Mouse (Mus musculus): ENCODE measurements around the gene Rell1. TPM values are rescaled to one million over a fixed set of nuclear protein-coding genes. Genes with fewer than 3 reads are reported as not detected.

The Rell1 gene
- polyA plus RNA-seq, 1 experiment from 2014 or later = 8.9 TPM

- peaks cover 5% of the 10 kb centered on the region; the same call in 1 of the 2 replicates for H3K4me1 ChIP-seq
- H3K36me3 ChIP-seq (replicated peaks) = no peaks in the 10 kb centered on the region
- H3K9me3 ChIP-seq = no peaks in the 10 kb centered on the region
- H3K27me3 ChIP-seq (replicated peaks) = no peaks in the 10 kb centered on the region
- ATAC-seq (replicated peaks) = no peak
- no peak overlapping the region for H3K27ac ChIP-seq
- no peak overlapping the region for H3K4me2 ChIP-seq
- H3K9ac ChIP-seq = no peak overlapping the region
- WGBS = 24% methylated on average over 3 of the region's 3 CpGs
- no peak overlapping the region for H3K4me3 ChIP-seq
Measured at GRCm38 (mm10) chr5:63949195-63949594, 19.5 kb downstream of the Rell1 start.

DNA sequence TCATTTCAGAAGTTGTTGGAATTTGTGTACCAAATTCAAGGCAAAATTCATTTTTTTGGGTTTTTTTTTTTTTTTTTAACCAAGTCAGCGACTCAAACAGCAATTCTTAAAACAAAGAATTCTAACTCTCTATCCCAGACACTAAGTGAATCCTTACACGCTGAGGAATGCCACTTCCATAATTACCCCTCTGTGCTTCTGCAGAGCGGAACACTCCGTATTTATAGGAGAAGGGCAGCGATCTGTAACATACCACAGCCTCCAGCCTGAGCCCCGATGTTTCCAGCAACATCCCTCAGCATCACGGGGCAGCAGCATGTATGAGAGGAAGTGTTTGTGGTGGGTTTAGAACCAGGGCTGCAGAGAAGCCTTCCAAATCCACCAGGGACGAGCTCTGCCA lies 21.2 kb downstream of the Rell1 start:
- H3K9ac ChIP-seq = no peak overlapping the region
- ATAC-seq (replicated peaks) = no peak
- no peak overlapping the region for H3K27ac ChIP-seq
- no peaks in the 10 kb centered on the region for H3K9me3 ChIP-seq
- H3K27me3 ChIP-seq (replicated peaks) = no peaks in the 10 kb centered on the region
- H3K36me3 ChIP-seq (replicated peaks) = no peaks in the 10 kb centered on the region
- H3K4me3 ChIP-seq = no peak overlapping the region
- WGBS = 51% methylated on average over 8 of the region's 8 CpGs
- H3K4me1 ChIP-seq = peaks cover 5% of the 10 kb centered on the region; the same call in 1 of the 2 replicates
- no peak overlapping the region for H3K4me2 ChIP-seq

DNA sequence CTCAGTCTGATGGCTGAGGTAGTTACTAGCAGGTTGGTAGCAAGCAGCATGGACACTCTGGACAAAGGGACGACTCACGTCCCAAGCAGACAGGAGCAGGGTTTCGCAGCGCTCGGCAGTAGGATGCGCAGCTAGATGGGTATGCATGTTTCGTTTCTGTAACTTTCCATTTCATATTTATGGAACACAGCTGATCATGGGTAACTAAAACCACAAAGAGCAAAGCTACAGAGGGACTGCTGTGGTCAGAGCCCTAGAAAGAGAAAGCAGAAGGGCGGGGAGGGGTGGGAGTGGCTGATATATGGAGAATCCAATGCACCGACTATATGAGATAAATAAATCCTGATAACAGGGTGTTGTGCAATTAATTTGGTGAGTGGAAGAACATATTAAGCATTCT lies 25.4 kb downstream of the Rell1 start:
- Histone ChIP-seq H3K27me3 (replicated peaks) (no peaks in the 10 kb centered on the region), H3K4me1 (no peaks in the 10 kb centered on the region), H3K27ac (no peak overlapping the region), H3K9ac (no peak overlapping the region), H3K36me3 (replicated peaks) (no peaks in the 10 kb centered on the region), H3K9me3 (no peaks in the 10 kb centered on the region), H3K4me3 (no peak overlapping the region), H3K4me2 (no peak overlapping the region)
- WGBS = 92% methylated on average over 9 of the region's 9 CpGs
- ATAC-seq (replicated peaks) = no peak

GRCm38 (mm10) chr5:63941891-63942290 lies 26.8 kb downstream of the Rell1 start:
- Histone ChIP-seq H3K27me3 (replicated peaks) (no peaks in the 10 kb centered on the region), H3K9me3 (no peaks in the 10 kb centered on the region), H3K36me3 (replicated peaks) (no peaks in the 10 kb centered on the region), H3K4me1 (no peaks in the 10 kb centered on the region), H3K4me2 (no peak overlapping the region), H3K27ac (no peak overlapping the region), H3K4me3 (no peak overlapping the region), H3K9ac (no peak overlapping the region)
- ATAC-seq (replicated peaks) = no peak
- WGBS = 83% methylated on average over 5 of the region's 5 CpGs

DNA sequence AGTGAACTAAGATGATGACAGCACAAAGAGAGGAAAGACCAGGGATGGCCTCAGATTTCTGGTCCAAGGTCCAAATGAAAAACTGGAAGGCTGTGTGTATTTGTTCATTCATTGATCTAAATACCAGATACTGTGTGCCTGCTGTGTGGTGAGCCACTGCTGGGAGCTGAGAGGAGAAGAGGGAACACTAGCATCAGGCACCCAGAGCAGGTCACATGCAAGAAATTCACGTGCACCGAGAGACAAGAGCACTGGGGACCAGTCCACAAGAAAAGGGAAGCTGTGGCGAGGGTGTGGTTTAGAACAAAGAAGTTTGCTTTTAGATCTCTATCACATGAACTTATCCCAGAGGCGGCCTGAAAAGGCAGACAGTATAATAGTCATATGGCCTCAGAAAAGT lies 30.1 kb downstream of the Rell1 start:
- Histone ChIP-seq H3K9ac (no peak overlapping the region), H3K4me3 (no peak overlapping the region), H3K9me3 (no peaks in the 10 kb centered on the region), H3K27me3 (replicated peaks) (no peaks in the 10 kb centered on the region), H3K27ac (no peak overlapping the region), H3K4me2 (no peak overlapping the region), H3K36me3 (replicated peaks) (no peaks in the 10 kb centered on the region), H3K4me1 (no peaks in the 10 kb centered on the region)
- ATAC-seq (replicated peaks) = no peak
- 77% methylated on average over 4 of the region's 4 CpGs for WGBS

DNA sequence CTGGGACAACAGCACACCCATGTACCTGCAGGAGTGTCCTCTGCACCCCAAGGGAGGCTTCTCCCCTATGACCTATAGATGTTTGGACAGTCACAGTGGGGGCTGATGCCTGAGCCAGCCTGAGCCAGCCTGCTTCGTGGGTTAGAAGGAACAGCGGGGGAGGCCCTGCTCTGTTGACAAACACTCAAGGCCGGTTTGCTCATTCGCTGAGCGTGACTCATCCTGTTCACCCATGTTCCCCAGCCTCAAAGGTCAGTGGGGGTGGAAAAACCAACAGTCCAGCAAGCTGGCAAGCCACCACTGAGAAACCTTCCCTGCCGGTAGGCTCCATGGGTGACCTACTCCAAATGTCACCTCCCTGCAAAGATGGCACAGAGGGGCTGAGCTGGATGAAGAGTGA lies 32.0 kb downstream of the Rell1 start:
- H3K36me3 ChIP-seq (replicated peaks) = no peaks in the 10 kb centered on the region
- H3K4me1 ChIP-seq = peaks cover 5% of the 10 kb centered on the region
- no peak overlapping the region for H3K4me2 ChIP-seq
- 59% methylated on average over 6 of the region's 6 CpGs for WGBS
- no peak overlapping the region for H3K9ac ChIP-seq
- H3K4me3 ChIP-seq = no peak overlapping the region
- H3K9me3 ChIP-seq = no peaks in the 10 kb centered on the region
- ATAC-seq (replicated peaks) = no peak
- H3K27me3 ChIP-seq (replicated peaks) = no peaks in the 10 kb centered on the region
- H3K27ac ChIP-seq = no peak overlapping the region

DNA sequence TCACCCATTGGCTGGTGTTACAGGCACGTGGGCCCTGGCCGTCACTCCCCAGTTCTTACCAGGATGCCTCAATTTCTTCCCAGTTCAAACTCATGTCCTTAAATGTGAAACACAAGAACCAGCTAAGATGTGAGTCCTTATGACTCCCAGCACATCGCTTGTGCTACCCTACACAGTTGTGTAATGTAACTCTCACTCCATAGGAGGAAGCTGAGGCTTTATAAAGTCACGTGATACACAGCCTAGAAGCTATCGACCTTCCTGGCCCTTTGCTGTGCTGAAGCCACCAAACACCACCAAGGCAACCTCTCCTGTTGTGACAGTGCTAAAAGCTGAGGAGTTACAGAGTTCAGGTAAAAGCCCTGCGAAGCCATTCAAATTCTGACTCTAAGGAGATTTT lies 33.1 kb downstream of the Rell1 start:
- no peak overlapping the region for H3K4me2 ChIP-seq
- H3K9me3 ChIP-seq = no peaks in the 10 kb centered on the region
- peaks cover 5% of the 10 kb centered on the region for H3K4me1 ChIP-seq
- H3K27ac ChIP-seq = no peak overlapping the region
- no peaks in the 10 kb centered on the region for H3K36me3 ChIP-seq (replicated peaks)
- no peak overlapping the region for H3K9ac ChIP-seq
- no peaks in the 10 kb centered on the region for H3K27me3 ChIP-seq (replicated peaks)
- WGBS = 94% methylated on average over 6 of the region's 6 CpGs
- ATAC-seq (replicated peaks) = no peak
- no peak overlapping the region for H3K4me3 ChIP-seq

- no peak overlapping the region for H3K27ac ChIP-seq
- H3K4me3 ChIP-seq = no peak overlapping the region
- no peaks in the 10 kb centered on the region for H3K9me3 ChIP-seq
- H3K4me1 ChIP-seq = peaks cover 5% of the 10 kb centered on the region
- no peaks in the 10 kb centered on the region for H3K36me3 ChIP-seq (replicated peaks)
- no peaks in the 10 kb centered on the region for H3K27me3 ChIP-seq (replicated peaks)
- ATAC-seq (replicated peaks) = no peak
- H3K4me2 ChIP-seq = no peak overlapping the region
- no peak overlapping the region for H3K9ac ChIP-seq
- WGBS = 47% methylated on average over 10 of the region's 10 CpGs
Measured at GRCm38 (mm10) chr5:63932829-63933228, 35.9 kb downstream of the Rell1 start.

DNA sequence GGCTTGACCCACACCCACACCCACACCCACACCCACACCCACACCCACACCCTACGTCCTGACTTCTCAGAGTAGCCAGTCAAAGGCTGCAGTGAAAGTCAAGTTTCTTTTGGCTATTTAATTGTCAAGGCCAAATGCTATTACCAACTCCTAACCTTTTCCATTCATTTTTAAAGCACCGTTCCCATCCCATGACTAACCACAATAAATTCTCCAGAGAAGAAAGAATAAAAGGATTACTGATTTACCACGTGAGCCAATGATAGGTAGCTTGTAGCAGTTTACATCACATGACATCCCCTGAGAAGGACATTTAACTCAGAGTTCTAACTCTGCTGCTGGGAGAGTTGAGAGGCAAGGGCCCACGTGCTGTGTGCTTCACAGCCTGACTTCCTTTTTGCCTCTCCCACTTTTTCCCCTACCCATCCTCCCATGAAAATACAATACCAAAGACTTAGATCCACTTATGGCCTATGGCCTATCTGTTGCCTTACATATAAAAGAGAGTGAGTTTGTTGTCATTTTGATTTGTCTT lies 37.8 kb downstream of the Rell1 start:
- Histone ChIP-seq H3K9ac (no peak overlapping the region), H3K4me3 (no peak overlapping the region), H3K27me3 (replicated peaks) (no peaks in the 10 kb centered on the region), H3K9me3 (no peaks in the 10 kb centered on the region), H3K36me3 (replicated peaks) (no peaks in the 10 kb centered on the region), H3K4me2 (no peak overlapping the region), H3K27ac (no peak overlapping the region), H3K4me1 (peaks cover 5% of the 10 kb centered on the region)
- WGBS = 58% methylated on average over 4 of the region's 4 CpGs
- no peak for ATAC-seq (replicated peaks)

- no peak overlapping the region for H3K4me2 ChIP-seq
- no peaks in the 10 kb centered on the region for H3K9me3 ChIP-seq
- no peak overlapping the region for H3K27ac ChIP-seq
- ATAC-seq (replicated peaks) = no peak
- H3K4me3 ChIP-seq = no peak overlapping the region
- H3K9ac ChIP-seq = no peak overlapping the region
- no peaks in the 10 kb centered on the region for H3K4me1 ChIP-seq
- 93% methylated on average over 14 of the region's 14 CpGs for WGBS
- H3K27me3 ChIP-seq (replicated peaks) = no peaks in the 10 kb centered on the region
- 0 out of 2 replicates have a peak, but pooled peaks cover 2% of the 10 kb centered on the region for H3K36me3 ChIP-seq (replicated peaks)
Measured at GRCm38 (mm10) chr5:63925035-63925628, 43.6 kb downstream of the Rell1 start.

DNA sequence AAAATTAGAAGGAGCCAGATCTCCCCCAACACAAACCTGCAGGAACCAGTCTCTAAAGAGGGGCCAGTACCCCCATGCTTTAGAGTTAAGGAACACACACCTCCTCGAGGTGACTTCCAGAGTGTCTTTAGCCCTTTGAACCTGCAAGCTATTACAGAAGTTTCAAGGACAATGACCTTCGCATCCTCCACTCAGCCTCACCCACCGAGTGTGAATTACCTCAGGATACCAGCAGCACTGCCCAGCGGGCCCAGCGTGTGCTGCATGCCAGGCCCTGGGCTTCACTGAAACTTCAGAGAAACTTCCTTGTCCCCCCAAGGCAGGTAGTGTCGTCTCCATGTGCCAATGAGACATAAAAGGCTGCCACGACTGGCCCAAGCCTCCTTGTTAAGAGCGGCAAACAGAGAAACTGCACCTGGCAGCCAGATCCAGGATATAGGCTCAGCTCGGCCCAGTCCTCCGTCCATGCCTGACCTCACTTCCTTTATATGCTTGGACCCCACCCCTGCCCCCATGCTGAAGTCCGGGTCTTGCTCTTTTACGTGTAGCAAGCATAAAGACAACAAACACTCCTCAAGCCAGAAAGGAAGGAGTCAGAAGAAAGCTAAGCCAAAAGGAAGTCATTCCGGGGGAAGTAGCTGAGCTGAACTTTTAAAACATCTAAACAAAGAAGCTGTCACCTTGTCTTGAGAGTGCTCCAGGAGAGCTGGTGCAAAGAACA lies 45.2 kb downstream of the Rell1 start:
- Histone ChIP-seq H3K27ac (no peak overlapping the region), H3K4me1 (no peaks in the 10 kb centered on the region), H3K4me2 (no peak overlapping the region), H3K36me3 (replicated peaks) (0 out of 2 replicates have a peak, but pooled peaks cover 2% of the 10 kb centered on the region), H3K4me3 (no peak overlapping the region), H3K9ac (no peak overlapping the region), H3K9me3 (no peaks in the 10 kb centered on the region), H3K27me3 (replicated peaks) (no peaks in the 10 kb centered on the region)
- WGBS = 87% methylated on average over 13 of the region's 13 CpGs
- ATAC-seq (replicated peaks) = no peak

GRCm38 (mm10) chr5:63918201-63918600 lies 50.5 kb downstream of the Rell1 start:
- no peak overlapping the region for H3K4me2 ChIP-seq
- no peaks in the 10 kb centered on the region for H3K36me3 ChIP-seq (replicated peaks)
- H3K9ac ChIP-seq = no peak overlapping the region
- ATAC-seq (replicated peaks) = no peak
- no peaks in the 10 kb centered on the region for H3K4me1 ChIP-seq
- H3K27me3 ChIP-seq (replicated peaks) = no peaks in the 10 kb centered on the region
- H3K27ac ChIP-seq = no peak overlapping the region
- H3K4me3 ChIP-seq = no peak overlapping the region
- 82% methylated on average over 4 of the region's 4 CpGs for WGBS
- no peaks in the 10 kb centered on the region for H3K9me3 ChIP-seq

Measured in midbrain, embryonic 15.5 days (tissue).